Mouse (Mus musculus): ENCODE results near the gene Psmg3.

DNA sequence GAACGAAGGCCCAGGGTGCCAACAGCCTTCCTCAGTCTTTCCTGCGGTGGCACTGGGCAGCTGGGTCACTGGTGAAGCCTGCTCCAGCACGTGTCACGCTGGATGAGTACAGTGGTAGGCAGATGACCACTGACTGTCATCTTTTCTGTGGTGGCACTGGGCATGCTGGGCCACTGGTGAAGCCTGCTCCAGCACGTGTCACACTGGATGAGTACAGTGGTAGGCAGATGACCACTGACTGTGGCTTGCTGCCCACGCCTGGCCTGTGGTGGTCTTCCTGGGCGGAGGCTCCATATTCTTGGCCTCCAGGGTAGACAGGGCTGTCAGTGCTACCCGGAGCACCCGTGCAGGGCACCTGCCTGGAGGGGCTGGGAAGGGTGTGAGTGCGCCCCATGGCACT, 24.8 kb downstream of the Psmg3 start:
- TF ChIP-seq CTCF (IDR thresholded peaks at IDR 0.05; ENCODE audit: low read depth, low read length), result no peak
- no peak for TF ChIP-seq EP300 (IDR thresholded peaks at IDR 0.05; ENCODE audit: insufficient read depth, low read depth, low read length)
